Mouse (Mus musculus): ENCODE measurements around the gene Aicda. TPM values are rescaled to one million over a fixed set of nuclear protein-coding genes. Genes with fewer than 3 reads are reported as not detected.
"Not testable (repeated sequence)": the region's sequence is repeated elsewhere in the genome, so short reads cannot be mapped to it uniquely, and the experiment has no call there.

The Aicda gene
- 0.13 TPM in 1 of 2 replicates, not detected in the other for polyA plus RNA-seq (2015; fragmentation: Nextera tagmentation; extraction: Ambion mirVana)

DNA sequence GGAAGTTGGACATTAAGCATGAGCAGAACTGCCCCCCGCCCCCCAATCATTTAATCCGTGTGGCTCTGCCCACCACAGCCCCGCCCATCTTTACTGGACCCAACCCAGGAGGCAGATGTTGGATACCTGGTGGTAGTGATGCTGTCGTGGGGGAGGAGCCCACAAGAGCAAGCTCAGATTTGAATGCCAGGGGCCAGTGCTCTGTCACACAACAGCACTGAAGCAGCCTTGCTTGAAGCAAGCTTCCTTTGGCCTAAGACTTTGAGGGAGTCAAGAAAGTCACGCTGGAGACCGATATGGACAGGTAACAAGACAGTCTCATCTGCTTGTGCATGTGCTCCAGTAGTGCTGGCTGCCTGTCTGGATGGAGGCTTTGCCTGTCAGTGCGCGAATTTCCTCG is at the start of gene Aicda:
Gene Aicda (plus strand): TSS at position 196 of the 400 bp plus-strand sequence.
- Histone ChIP-seq H3K4me3 (replicated peaks) (no peak within 1 kb of the TSS), H3K27me3 (replicated peaks) (no peaks in the 10 kb centered on the region), H3K4me1 (0 out of 2 replicates have a peak, but pooled peaks cover 3% of the 10 kb centered on the region), H3K27ac (no peak within 1 kb of the TSS), H3K4me2 (no peak within 1 kb of the TSS), H3K9me3 (no peaks in the 10 kb centered on the region), H3K36me3 (no peaks in the 10 kb centered on the region), H3K9ac (no peak within 1 kb of the TSS)
- WGBS = 58% methylated on average over 9 of the region's 9 CpGs
- no peak for ATAC-seq (ENCODE audit: insufficient read depth, low FRiP score, low read depth)

DNA sequence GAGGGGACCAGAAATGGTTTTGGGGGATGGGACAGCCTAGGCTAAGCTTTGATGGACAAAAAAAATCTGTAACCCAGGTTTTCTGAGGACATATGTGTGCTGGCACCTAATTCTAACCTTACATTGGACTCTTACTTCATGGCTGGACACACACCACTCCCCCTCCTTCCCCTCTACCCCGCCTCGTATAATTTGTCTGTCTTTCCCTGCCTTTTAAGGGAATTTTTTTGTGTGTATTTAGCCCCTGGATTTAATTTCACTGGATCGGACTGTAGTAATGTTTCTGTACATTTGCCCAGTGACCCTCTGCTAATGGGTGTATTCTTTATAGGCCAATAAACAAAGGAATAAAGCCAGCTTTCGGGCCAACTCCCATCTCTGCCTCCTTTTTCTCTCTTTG is 48.6 kb upstream of the Aicda start:
- Histone ChIP-seq H3K27ac (no peak overlapping the region), H3K36me3 (no peaks in the 10 kb centered on the region), H3K4me3 (replicated peaks) (no peak overlapping the region), H3K9ac (no peak overlapping the region), H3K4me2 (no peak overlapping the region), H3K4me1 (no peaks in the 10 kb centered on the region), H3K27me3 (replicated peaks) (no peaks in the 10 kb centered on the region), H3K9me3 (no peaks in the 10 kb centered on the region)
- 51% methylated on average over 4 of the region's 4 CpGs for WGBS
- ATAC-seq (ENCODE audit: insufficient read depth, low FRiP score, low read depth) = no peak

DNA sequence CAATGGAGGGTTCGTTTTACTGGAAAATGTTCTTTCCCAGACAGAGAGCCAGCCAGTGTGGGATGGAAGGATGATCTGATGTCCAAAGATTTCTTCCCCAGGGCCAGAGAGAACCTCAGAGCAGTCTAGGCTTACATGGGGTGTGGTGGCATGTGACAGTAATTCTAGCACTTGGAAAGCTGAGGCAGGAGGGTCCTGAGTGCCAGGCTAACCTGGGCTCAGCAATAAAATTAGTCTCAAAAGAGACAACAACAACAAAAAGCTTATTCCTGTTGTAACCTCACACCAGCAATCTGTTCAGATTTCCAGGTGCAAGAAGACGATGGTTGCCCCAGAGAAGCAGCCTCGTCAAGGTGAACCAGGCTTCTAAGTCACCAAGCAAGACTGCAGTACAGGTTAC is 48.1 kb upstream of the Aicda start, which contains the start of gene Mfap5:
Gene Mfap5 (plus strand): TSS at position 301 of the 400 bp plus-strand sequence.
- ATAC-seq (ENCODE audit: insufficient read depth, low FRiP score, low read depth) = no peak
- Histone ChIP-seq H3K9me3 (no peaks in the 10 kb centered on the region), H3K4me3 (replicated peaks) (no peak within 1 kb of the TSS), H3K27me3 (replicated peaks) (no peaks in the 10 kb centered on the region), H3K9ac (no peak within 1 kb of the TSS), H3K27ac (no peak within 1 kb of the TSS), H3K4me1 (no peaks in the 10 kb centered on the region), H3K36me3 (no peaks in the 10 kb centered on the region), H3K4me2 (no peak within 1 kb of the TSS)
- whole genome bisulfite sequencing = 78% methylated on average over 3 of the region's 3 CpGs

DNA sequence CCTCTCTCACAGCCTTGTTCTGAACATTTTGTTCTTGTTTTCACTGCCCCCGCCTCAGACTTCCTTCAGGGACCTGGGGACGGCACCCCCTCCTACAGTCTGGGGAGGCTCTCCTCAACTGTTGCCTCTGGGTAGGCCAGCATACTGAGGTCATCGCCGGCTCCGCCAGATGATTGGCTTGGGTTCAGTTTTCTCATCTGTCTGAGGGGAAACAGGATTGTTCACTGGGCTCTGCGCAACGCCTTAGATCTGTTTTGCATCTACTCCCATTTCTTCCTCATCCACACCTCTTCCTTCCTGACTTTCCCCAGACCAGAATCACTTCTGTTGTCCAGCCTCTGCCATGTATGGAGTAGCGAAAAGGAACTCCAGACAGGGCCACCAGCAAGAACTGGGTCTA is 45.1 kb upstream of the Aicda start:
- 0 out of 2 replicates have a peak, but pooled peaks cover 3% of the 10 kb centered on the region for H3K4me1 ChIP-seq
- H3K27me3 ChIP-seq (replicated peaks) = no peaks in the 10 kb centered on the region
- H3K4me2 ChIP-seq = no peak overlapping the region
- H3K9ac ChIP-seq = no peak overlapping the region
- H3K9me3 ChIP-seq = no peaks in the 10 kb centered on the region
- 59% methylated on average over 8 of the region's 8 CpGs for WGBS
- peak; percentile 43; the same call in 1 of the 2 replicates for ATAC-seq (ENCODE audit: insufficient read depth, low FRiP score, low read depth)
- H3K27ac ChIP-seq = no peak overlapping the region
- no peak overlapping the region for H3K4me3 ChIP-seq (replicated peaks)
- no peaks in the 10 kb centered on the region for H3K36me3 ChIP-seq

DNA sequence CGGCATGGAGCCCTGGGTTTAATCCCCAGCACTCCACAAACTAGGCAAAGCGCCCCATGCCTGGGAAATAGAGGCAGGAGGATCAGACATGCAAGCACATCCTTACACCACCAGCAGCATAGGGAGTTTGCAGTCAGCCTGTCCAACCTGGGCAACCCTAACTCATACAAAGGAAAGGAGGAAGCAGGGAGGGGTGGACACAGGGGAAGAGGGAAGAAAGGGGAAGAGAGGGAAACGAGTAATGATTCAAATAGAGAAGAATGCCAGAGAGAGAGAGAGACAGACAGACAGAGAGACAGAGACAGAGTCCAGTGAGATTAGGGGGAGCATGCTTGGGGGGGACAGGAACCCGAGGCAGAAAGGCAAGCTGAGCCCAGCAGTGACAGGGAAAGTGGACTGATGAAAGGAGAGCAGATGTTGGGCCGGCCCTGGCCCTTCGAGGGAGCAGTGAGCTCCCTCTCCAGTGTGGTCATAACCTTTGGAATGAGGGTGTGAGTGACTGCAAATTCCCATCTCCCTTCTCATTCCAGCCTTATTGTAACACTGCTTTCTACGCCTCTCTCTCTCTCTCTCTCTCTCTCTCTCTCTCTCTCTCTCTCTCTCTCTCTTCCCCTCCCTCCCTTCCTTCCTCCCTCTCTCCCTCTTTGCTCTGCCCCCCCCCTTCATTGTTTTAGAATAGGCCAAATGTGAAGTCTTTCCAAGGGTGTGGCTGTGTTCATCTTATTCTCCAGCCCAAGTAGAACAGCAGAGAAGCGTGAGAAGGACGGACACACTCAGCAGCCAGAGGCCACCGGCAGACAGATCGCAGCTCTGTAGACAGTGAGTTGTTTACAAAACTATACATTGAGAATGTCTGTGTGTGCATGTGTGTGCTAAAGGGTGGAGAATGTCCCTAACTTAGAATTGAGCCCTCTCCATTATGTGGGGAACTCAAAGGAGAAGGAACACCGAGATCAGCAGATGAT is 40.4 kb upstream of the Aicda start:
- ATAC-seq (ENCODE audit: insufficient read depth, low FRiP score, low read depth) = no peak
- no peak overlapping the region for H3K4me2 ChIP-seq

DNA sequence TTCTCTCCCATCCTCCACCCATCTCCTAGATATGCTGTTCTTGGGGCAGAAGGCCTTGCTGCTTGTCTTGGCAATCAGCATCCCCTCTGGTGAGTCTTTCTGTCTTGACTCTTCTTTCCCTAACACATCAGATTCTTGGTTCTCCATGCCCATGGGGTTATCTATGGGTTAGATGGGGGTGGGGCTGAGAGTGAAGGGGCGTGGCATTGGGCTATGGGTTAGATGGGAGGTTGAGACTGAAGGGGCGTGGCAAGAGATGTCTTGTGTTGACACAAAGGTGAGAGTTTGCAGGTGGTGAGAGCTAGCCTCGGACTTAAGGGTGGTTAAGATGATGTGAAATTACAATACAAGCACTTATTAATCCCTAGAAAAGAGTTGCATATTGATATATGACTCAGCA is 39.3 kb upstream of the Aicda start:
- no peaks in the 10 kb centered on the region for H3K36me3 ChIP-seq
- H3K4me2 ChIP-seq = no peak overlapping the region
- WGBS = 71% methylated on average over 3 of the region's 3 CpGs
- H3K4me1 ChIP-seq = 0 out of 2 replicates have a peak, but pooled peaks cover 3% of the 10 kb centered on the region
- no peak overlapping the region for H3K4me3 ChIP-seq (replicated peaks)
- H3K27ac ChIP-seq = no peak overlapping the region
- no peaks in the 10 kb centered on the region for H3K27me3 ChIP-seq (replicated peaks)
- H3K9me3 ChIP-seq = no peaks in the 10 kb centered on the region
- no peak overlapping the region for H3K9ac ChIP-seq
- ATAC-seq (ENCODE audit: insufficient read depth, low FRiP score, low read depth) = no peak

More for the DNA sequence above, 40.4 kb upstream of the Aicda start:
- Histone ChIP-seq H3K9ac (no peak overlapping the region), H3K36me3 (no peaks in the 10 kb centered on the region), H3K27ac (no peak overlapping the region; the same call in 1 of the 2 replicates), H3K9me3 (no peaks in the 10 kb centered on the region), H3K4me1 (0 out of 2 replicates have a peak, but pooled peaks cover 3% of the 10 kb centered on the region), H3K27me3 (replicated peaks) (no peaks in the 10 kb centered on the region), H3K4me3 (replicated peaks) (peak overlapping the region; percentile 14; the same call in 1 of the 2 replicates)
- WGBS = 42% methylated on average over 11 of the region's 12 CpGs

DNA sequence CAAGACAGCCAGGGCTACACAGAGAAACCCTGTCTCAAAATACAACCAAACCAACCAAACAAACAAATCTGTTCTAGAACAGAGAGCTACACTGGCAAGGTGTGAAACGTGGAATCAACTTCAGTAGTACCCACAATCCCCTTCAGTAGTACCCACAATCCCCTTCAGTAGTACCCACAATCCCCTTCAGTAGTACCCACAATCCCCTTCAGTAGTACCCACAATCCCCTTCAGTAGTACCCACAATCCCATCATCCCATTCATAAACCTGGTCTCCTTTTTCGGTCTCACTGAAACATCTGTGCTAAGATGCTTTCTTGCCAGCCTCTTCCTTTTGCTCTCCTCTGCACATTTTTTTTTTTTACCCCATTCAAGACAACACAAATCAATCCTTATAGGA is 37.8 kb upstream of the Aicda start:
- 87% methylated on average over 2 of the region's 2 CpGs for WGBS
- H3K9ac ChIP-seq; H3K27me3 ChIP-seq (replicated peaks); H3K36me3 ChIP-seq; H3K27ac ChIP-seq; H3K4me1 ChIP-seq; ATAC-seq (ENCODE audit: insufficient read depth, low FRiP score, low read depth); H3K4me2 ChIP-seq; H3K4me3 ChIP-seq (replicated peaks); H3K9me3 ChIP-seq: not testable (repeated sequence)

DNA sequence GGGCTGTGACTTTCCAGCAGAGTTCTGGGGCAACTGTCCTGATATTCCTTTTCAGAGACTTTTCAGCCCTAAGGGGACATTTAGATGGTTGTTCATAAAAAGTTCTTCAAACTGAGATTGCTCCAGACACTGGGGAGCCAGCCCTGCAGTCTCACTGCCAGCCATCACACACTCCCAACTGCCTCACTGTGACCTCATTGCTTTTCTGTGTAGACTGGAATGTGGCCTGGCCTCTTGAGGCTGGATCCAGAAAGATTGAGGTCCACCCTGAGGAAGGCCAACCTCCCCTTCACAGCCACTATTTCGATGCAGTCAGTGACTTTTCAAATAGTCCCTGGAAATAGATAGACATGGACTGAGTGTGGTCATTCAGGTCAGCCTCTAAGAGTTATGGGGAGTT is 35.9 kb upstream of the Aicda start:
- no peak overlapping the region for H3K27ac ChIP-seq
- H3K4me3 ChIP-seq (replicated peaks) = no peak overlapping the region
- no peaks in the 10 kb centered on the region for H3K27me3 ChIP-seq (replicated peaks)
- no peaks in the 10 kb centered on the region for H3K9me3 ChIP-seq
- no peak overlapping the region for H3K9ac ChIP-seq
- no peak overlapping the region for H3K4me2 ChIP-seq
- no peaks in the 10 kb centered on the region for H3K36me3 ChIP-seq
- H3K4me1 ChIP-seq = 0 out of 2 replicates have a peak, but pooled peaks cover 3% of the 10 kb centered on the region
- 80% methylated on average over 1 of the region's 1 CpGs for WGBS
- no peak for ATAC-seq (ENCODE audit: insufficient read depth, low FRiP score, low read depth)

DNA sequence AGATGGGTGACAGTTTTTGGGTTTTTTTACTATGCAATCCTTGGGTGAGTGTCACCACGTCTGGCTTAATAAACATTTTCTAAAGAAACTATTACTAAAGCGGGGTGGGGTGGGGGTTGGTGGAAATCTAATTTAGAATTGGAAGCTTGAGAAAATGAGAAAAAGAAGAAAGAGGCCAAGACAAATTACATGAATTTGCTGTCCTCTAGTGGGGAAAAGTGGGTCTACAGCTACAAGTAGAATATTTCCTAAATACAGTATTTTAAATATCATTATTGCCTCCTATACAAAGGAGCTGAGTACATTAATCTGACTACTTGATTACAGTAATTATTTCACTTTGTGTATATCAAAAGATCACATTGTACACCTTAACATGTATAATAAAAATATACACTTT is 34.2 kb upstream of the Aicda start:
- H3K27ac ChIP-seq = no peak overlapping the region
- H3K4me3 ChIP-seq (replicated peaks) = no peak overlapping the region
- 24% methylated on average over 2 of the region's 2 CpGs for WGBS
- no peaks in the 10 kb centered on the region for H3K36me3 ChIP-seq
- no peaks in the 10 kb centered on the region for H3K9me3 ChIP-seq
- no peak overlapping the region for H3K4me2 ChIP-seq
- no peaks in the 10 kb centered on the region for H3K27me3 ChIP-seq (replicated peaks)
- no peaks in the 10 kb centered on the region for H3K4me1 ChIP-seq
- no peak overlapping the region for H3K9ac ChIP-seq
- ATAC-seq (ENCODE audit: insufficient read depth, low FRiP score, low read depth) = no peak

DNA sequence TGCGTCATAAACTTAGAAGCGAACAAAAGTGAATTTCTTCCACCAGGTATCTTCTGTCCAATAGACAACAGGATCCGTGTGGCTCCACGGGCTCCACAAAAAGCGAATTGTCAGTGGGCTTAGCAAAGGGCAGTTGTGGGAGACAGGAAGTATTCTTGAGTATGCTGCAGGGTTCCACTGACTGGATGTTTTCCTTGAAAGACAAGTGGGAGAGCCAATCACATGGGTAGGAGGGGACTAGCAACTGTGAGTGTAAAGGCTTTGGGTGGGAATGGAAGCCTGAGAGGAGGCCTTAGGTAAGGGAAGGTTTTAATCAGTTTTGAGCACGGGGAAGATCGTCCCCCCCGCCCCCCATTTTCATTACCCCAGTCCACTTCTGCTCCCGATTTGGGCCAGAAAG is 31.0 kb upstream of the Aicda start:
- Histone ChIP-seq H3K4me1 (no peaks in the 10 kb centered on the region), H3K36me3 (no peaks in the 10 kb centered on the region), H3K9ac (no peak overlapping the region), H3K4me3 (replicated peaks) (no peak overlapping the region), H3K27ac (no peak overlapping the region), H3K9me3 (no peaks in the 10 kb centered on the region), H3K27me3 (replicated peaks) (no peaks in the 10 kb centered on the region), H3K4me2 (no peak overlapping the region)
- WGBS = 62% methylated on average over 9 of the region's 9 CpGs
- peak; percentile 67; the same call in 1 of the 2 replicates for ATAC-seq (ENCODE audit: insufficient read depth, low FRiP score, low read depth)

DNA sequence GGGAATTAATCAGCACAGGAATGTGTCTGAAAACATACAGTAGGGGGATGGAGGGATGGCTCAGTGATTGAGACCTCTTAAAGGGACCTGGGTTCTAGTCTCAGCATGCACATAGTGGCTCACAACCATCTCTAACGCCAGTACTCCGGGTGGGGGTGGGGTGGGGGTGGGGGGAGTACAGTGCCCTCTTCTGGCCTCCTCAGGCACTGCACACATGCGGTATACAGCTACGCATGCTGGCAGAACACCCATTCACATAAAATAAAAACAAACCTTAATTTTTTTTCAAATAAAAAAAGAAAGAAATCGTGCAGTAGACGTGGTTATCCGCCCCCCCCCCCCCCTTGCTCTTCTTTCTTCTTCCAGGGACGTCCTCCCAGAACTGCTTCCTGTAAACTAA is 30.3 kb upstream of the Aicda start:
- Histone ChIP-seq H3K9ac (no peak overlapping the region), H3K9me3 (no peaks in the 10 kb centered on the region), H3K27me3 (replicated peaks) (no peaks in the 10 kb centered on the region), H3K4me1 (no peaks in the 10 kb centered on the region), H3K36me3 (no peaks in the 10 kb centered on the region), H3K4me2 (no peak overlapping the region), H3K4me3 (replicated peaks) (no peak overlapping the region), H3K27ac (no peak overlapping the region)
- no peak for ATAC-seq (ENCODE audit: insufficient read depth, low FRiP score, low read depth)
- 78% methylated on average over 8 of the region's 8 CpGs for WGBS

DNA sequence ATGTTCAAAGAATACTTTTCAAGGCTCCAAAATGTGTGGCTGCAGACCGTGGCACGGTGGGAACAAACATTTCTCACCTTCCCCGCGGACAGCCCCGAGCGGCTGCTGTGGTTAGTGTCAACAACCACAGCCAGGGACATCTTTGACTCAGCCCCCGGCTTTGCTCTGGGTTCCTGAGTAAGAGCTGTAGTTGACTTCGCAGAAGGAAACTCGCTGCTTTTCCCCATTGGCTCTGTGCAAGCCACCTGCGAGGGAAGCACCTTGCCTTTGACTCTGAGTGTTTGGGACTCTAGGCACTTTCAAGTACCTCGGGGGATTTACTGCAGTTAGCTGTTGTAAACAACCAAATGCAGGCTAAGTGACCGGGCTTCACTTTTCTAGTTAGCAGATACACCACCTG is 26.0 kb upstream of the Aicda start:
- ATAC-seq (ENCODE audit: insufficient read depth, low FRiP score, low read depth) = no peak
- WGBS = 22% methylated on average over 12 of the region's 12 CpGs
- H3K9ac ChIP-seq = no peak overlapping the region
- H3K4me1 ChIP-seq = no peaks in the 10 kb centered on the region
- H3K27ac ChIP-seq = no peak overlapping the region
- H3K9me3 ChIP-seq = no peaks in the 10 kb centered on the region
- no peaks in the 10 kb centered on the region for H3K36me3 ChIP-seq
- no peak overlapping the region for H3K4me2 ChIP-seq
- no peaks in the 10 kb centered on the region for H3K27me3 ChIP-seq (replicated peaks)
- H3K4me3 ChIP-seq (replicated peaks) = no peak overlapping the region
